Mouse (Mus musculus): Measurements from ENCODE around the gene Cyb561d2. TPM values are rescaled to one million over a fixed set of nuclear protein-coding genes. Genes with fewer than 3 reads are reported as not detected.

The Cyb561d2 gene
- total and polyA plus RNA-seq, 3 experiments, result 37.8 to 38.1 TPM; not detected in 1

DNA sequence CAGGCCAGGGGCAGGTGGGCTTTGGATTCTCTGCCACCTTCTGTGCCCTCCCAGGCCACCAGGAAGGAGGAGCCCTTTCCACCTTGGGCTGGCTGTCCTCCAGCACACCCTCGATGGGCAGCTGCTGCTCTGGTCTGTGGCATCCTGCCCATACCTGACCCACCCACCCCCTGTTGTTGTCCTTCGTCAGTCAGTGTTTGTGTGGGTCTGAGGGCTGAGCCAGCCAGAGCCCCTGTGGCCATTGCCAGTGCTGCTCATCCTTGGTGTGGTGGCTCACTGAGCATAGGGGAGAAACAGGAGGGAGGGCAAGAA lies 19.6 kb downstream of the Cyb561d2 start:
- Histone ChIP-seq H3K4me3 (ENCODE audit: control insufficient read depth in 1 of 2, insufficient read depth in 1 of 2, low read depth in 2 of 2, low read length in 2 of 2) (no peak overlapping the region; a peak in 1 of 4 replicates), H3K4me1 (ENCODE audit: control insufficient read depth in 1 of 2, insufficient read depth in 2 of 2, low read length in 2 of 2) (peaks cover 0 to 12% of the 10 kb centered on the region in 2 experiments; a peak in 3 of 4 replicates), H3K36me3 (ENCODE audit: control insufficient read depth in 1 of 2, insufficient read depth in 2 of 2, low read length in 2 of 2) (peaks cover 0 to 8% of the 10 kb centered on the region in 2 experiments; a peak in 1 of 4 replicates), H3K9me3 (replicated peaks; ENCODE audit: insufficient read depth, low read length) (no peaks in the 10 kb centered on the region), H3K9ac (ENCODE audit: control insufficient read depth, low read depth, low read length, poor library complexity, severe bottlenecking) (no peak overlapping the region), H3K27me3 (ENCODE audit: control insufficient read depth in 1 of 2, insufficient read depth in 2 of 2, low read length in 2 of 2) (no peaks in the 10 kb centered on the region), H3K27ac (ENCODE audit: control insufficient read depth, low read depth, low read length) (no peak overlapping the region), H3K79me2 (ENCODE audit: control insufficient read depth, insufficient read depth, low read length, poor library complexity) (no peaks in the 10 kb centered on the region)
- DNase-seq (ENCODE audit: low read depth, low spot score), result no peak
- TF ChIP-seq MAFK (IDR thresholded peaks at IDR 0.05; ENCODE audit: borderline replicate concordance, low read depth, low read length) (no peak), SIN3A (IDR thresholded peaks at IDR 0.05; ENCODE audit: low read length) (no peak)

DNA sequence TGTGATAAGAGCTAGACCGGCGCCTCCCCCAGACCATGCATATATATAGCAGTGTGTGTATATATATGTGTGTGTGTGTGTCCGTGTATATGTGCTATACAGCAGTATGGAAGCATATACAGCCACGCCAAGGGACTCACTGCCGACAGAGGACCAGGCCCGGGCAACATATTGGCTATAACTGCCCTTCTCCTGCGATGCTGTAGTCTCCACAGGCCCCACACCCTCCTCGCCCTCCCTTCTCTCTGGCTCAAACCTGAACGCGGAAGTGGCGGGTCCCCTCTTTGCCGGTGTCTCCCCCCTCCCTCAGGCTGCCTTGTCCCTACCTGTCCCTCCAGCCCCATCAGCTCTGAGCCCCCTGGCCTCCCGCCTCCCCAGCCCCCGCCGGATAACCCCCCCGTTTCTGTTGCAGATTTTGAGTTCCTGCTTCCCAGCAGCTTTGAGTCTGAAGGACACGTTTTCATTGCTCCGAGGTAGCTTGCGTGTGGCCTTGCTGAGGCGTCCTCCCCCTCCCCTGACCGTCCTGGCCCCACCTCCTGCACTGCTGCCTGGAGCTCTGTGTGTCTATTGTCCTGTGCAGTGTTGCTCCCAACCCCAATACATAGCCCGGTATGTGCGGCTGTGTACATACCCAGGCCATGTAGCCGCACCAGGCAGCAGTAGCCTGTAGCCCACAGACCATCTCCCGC lies 20.1 kb downstream of the Cyb561d2 start:
- H3K9me3 ChIP-seq (replicated peaks; ENCODE audit: insufficient read depth, low read length), result no peaks in the 10 kb centered on the region
- peak; percentile 53 for DNase-seq (ENCODE audit: low read depth, low spot score)
- H3K36me3 ChIP-seq (ENCODE audit: control insufficient read depth in 1 of 2, insufficient read depth in 2 of 2, low read length in 2 of 2), result peaks cover 0 to 8% of the 10 kb centered on the region in 2 experiments; a peak in 1 of 4 replicates
- H3K4me3 ChIP-seq (ENCODE audit: control insufficient read depth in 1 of 2, insufficient read depth in 1 of 2, low read depth in 2 of 2, low read length in 2 of 2), result peak overlapping the region; percentile 37 to 50
- H3K27me3 ChIP-seq (ENCODE audit: control insufficient read depth in 1 of 2, insufficient read depth in 2 of 2, low read length in 2 of 2), result no peaks in the 10 kb centered on the region
- peak overlapping the region; percentile 43 for H3K9ac ChIP-seq (ENCODE audit: control insufficient read depth, low read depth, low read length, poor library complexity, severe bottlenecking)
- H3K27ac ChIP-seq (ENCODE audit: control insufficient read depth, low read depth, low read length), result no peak overlapping the region
- H3K79me2 ChIP-seq (ENCODE audit: control insufficient read depth, insufficient read depth, low read length, poor library complexity), result no peaks in the 10 kb centered on the region
- peaks cover 0 to 12% of the 10 kb centered on the region in 2 experiments; a peak in 3 of 4 replicates for H3K4me1 ChIP-seq (ENCODE audit: control insufficient read depth in 1 of 2, insufficient read depth in 2 of 2, low read length in 2 of 2)
- TF ChIP-seq ZC3H11A (IDR thresholded peaks at IDR 0.05; ENCODE audit: low read depth, low read length) (no peak), MYC (IDR thresholded peaks at IDR 0.05; ENCODE audit: low read depth, low read length) (0 out of 2 replicates have a peak, but pooled peaks have one; percentile 13), SIN3A (IDR thresholded peaks at IDR 0.05; ENCODE audit: low read length) (peak; percentile 43; the same call in 1 of the 2 replicates), NRF1 (IDR thresholded peaks at IDR 0.05; ENCODE audit: insufficient read depth, low read depth, low read length, poor library complexity, severe bottlenecking) (no peak), CHD2 (IDR thresholded peaks at IDR 0.05; ENCODE audit: low read length) (no peak), MAFK (IDR thresholded peaks at IDR 0.05; ENCODE audit: borderline replicate concordance, low read depth, low read length) (no peak), MEF2A (IDR thresholded peaks at IDR 0.05; ENCODE audit: extremely low read depth, insufficient replicate concordance, low read depth, low read length, poor library complexity, severe bottlenecking) (no peak), KAT2A (conservative IDR thresholded peaks at IDR 0.05; ENCODE audit: low read depth, low read length) (no peak), JUND (IDR thresholded peaks at IDR 0.05; ENCODE audit: low read depth, low read length) (no peak), MYB (IDR thresholded peaks at IDR 0.05; ENCODE audit: low read depth, low read length) (no peak), POLR2AphosphoS5 (IDR thresholded peaks at IDR 0.05; ENCODE audit: borderline replicate concordance, low read depth, low read length) (no peak), HCFC1 (IDR thresholded peaks at IDR 0.05; ENCODE audit: low read depth, low read length) (no peak), ZKSCAN1 (IDR thresholded peaks at IDR 0.05; ENCODE audit: low read depth, low read length) (no peak), TBP (IDR thresholded peaks at IDR 0.05; ENCODE audit: low read depth, low read length) (no peak), CHD1 (IDR thresholded peaks at IDR 0.05; ENCODE audit: low read depth, low read length) (no peak), RAD21 (IDR thresholded peaks at IDR 0.05; ENCODE audit: low read depth, low read length) (no peak), SMC3 (IDR thresholded peaks at IDR 0.05; ENCODE audit: low read depth, low read length) (no peak), POLR2AphosphoS2 (IDR thresholded peaks at IDR 0.05; ENCODE audit: low read length) (no peak), UBTF (IDR thresholded peaks at IDR 0.05; ENCODE audit: borderline replicate concordance, insufficient read depth, low read depth, low read length) (no peak), TAL1 (IDR thresholded peaks at IDR 0.05; ENCODE audit: low read length) (no peak), RCOR1 (IDR thresholded peaks at IDR 0.05; ENCODE audit: low read depth, low read length) (0 out of 2 replicates have a peak, but pooled peaks have one; percentile 17), MAX (IDR thresholded peaks at IDR 0.05; ENCODE audit: low read length) (no peak), NELFE (IDR thresholded peaks at IDR 0.05; ENCODE audit: low read depth, low read length) (no peak), USF1 (IDR thresholded peaks at IDR 0.05; ENCODE audit: low read depth, low read length) (no peak), USF2 (IDR thresholded peaks at IDR 0.05; ENCODE audit: borderline replicate concordance in 1 of 2, insufficient read depth in 1 of 2, low read depth in 1 of 2, low read length in 2 of 2) (no peak), ELF1 (IDR thresholded peaks at IDR 0.05; ENCODE audit: low read depth, low read length) (peak; percentile 58; the same call in 1 of the 2 replicates), E2F4 (IDR thresholded peaks at IDR 0.05; ENCODE audit: borderline replicate concordance, low read depth, low read length) (no peak), BHLHE40 (IDR thresholded peaks at IDR 0.05; ENCODE audit: borderline replicate concordance, low read depth, low read length) (no peak), CTCF (IDR thresholded peaks at IDR 0.05 in 2 of 3, conservative IDR thresholded peaks at IDR 0.05 in 1 of 3; ENCODE audit: control insufficient read depth in 1 of 3, insufficient read depth in 1 of 3, low read depth in 2 of 3, low read length in 3 of 3, poor library complexity in 1 of 3, severe bottlenecking in 1 of 3) (no peak; a peak in 1 of 6 replicates), MXI1 (IDR thresholded peaks at IDR 0.05; ENCODE audit: low read depth, low read length) (no peak)

All from MEL (cell line).